Mouse (Mus musculus) T-helper 2 cell (primary cell): ENCODE results near the gene Palld.

Source experiments
- in situ Hi-C: fragments of 300-600 bp; cut with MboI, MseI; formaldehyde crosslinking; loops from one replicate; pipeline ENCODE4 v1.15.1; 2025; ENCODE audit warnings: high pct_unique_total_duplicates

Gene Palld

DNA sequence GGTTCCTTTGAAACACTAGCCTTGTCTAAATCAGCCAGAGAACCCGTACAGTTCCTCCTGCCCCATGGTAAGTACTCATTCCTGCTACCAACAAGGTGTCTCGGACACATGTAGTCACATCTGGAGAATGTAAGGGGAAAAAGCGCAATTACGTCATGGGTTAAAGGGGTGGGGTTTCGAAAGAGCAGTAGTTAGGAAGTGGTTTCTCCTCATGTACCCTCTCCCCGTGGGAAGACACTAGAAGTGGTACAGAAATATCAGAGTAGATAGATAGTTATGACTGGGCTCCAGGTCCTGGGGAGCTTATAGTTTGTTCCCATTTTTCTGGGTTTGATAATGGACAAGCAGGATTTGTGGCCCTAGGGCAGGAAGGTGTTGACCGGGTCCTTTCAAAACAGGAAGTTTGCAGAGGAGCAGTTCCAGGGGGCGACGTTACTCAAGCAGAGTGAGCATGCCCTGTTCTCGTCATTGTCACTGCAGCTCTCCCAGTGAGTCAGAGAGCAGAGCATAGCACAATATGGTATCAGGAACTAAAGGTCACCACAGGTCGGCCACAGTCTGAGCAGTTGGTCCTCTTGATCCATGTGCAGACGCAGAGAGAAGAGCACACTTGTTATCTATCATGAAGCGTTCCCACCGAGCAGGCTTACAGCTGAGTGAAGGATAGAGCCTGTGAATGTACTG is 384.8 kb downstream of the Palld start:
- in situ Hi-C loops: loop anchor here (10.0 kb wide), 1 partner anchor 463 kb away; no protein-coding TSS in a partner anchor

- in situ Hi-C loops: loop anchor here (10.0 kb wide), 1 partner anchor 462 kb away; no protein-coding TSS in a partner anchor
These were observed 385.6 kb downstream of the Palld start for GRCm38 (mm10) chr8:61516745-61517501.

- in situ Hi-C loops: loop anchor here (10.0 kb wide), 1 partner anchor 461 kb away; no protein-coding TSS in a partner anchor
These were observed 386.4 kb downstream of the Palld start for GRCm38 (mm10) chr8:61515931-61516744.

DNA sequence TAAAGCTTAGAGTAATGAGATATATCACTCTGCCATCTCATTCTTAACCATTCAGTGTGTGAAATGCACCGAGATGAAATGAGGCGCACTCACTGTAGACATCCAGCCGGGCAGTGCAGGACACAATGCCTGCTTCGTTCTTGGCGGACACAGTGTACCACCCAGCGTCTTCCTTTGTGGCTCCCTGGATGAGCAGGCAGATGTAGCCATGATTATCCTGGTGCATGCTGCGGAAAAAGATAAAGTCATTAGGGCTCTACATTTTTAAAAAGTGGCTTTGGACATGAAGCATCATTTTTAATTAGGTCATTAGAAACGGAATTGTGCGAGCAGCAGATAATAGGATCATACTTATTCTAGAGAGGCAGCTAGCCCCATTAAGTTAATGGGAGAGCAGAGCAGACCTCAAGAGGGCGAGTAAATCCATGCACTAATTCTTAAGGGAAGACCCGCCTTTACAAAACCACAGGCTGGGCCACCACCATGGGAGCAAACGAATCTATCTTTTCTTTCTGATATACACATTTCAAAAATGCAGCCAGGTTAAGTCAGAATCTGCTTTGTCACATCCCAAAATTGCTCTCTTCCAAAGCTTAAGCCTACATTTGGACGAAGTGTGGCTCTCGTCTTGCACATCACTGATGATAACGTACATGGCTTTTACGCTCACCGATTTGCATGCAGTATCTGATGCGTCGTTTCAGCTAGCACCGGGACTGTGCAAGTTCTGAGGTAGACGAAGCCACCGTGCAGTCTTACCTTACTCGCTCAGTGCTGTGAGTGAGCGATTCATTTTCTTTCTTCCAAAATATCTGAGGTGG is 387.2 kb downstream of the Palld start:
- in situ Hi-C loops: loop anchor here (10.0 kb wide), 1 partner anchor 461 kb away; no protein-coding TSS in a partner anchor

GRCm38 (mm10) chr8:61502277-61502676 is 400.2 kb downstream of the Palld start:
- in situ Hi-C loops: no loop called here

DNA sequence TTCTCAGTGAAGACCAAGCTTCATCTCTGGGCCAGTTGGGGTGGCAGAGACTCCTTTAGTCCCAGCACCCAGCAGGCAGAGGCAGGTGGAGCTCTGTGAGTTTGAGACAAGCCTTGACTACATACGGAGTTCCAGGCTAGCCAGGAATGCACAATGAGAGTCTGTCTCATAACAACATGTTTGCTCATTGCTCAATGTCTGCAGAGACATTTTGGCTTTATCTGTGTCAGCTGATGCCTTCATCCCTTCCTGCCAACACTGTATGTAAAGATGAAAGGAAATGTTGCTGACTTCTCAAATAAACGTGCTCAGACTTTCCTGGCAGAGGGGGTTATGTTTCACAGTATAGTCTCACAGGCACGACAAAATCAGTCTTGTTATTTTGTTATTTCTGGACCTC is 401.6 kb downstream of the Palld start:
- in situ Hi-C loops: no loop called here

DNA sequence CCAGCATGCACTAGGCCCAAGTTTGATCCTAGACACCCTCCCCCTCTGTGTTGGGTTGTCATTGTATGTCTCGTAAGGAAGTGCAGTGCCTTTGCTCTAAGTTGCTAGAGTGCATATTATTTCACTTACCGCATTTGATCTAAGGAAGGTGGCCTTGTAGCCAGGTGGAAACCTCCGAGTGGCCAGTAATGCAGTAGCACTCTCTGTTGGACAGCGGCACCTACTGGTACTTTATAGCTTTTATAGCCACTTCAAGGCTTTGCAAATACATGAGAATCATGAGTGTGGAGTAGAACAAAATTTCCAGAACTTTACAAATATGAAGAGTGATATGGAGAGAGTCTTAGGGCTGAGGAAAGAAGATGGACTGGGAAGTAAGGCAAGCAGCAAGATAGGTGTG is 403.5 kb downstream of the Palld start:
- in situ Hi-C loops: no loop called here

DNA sequence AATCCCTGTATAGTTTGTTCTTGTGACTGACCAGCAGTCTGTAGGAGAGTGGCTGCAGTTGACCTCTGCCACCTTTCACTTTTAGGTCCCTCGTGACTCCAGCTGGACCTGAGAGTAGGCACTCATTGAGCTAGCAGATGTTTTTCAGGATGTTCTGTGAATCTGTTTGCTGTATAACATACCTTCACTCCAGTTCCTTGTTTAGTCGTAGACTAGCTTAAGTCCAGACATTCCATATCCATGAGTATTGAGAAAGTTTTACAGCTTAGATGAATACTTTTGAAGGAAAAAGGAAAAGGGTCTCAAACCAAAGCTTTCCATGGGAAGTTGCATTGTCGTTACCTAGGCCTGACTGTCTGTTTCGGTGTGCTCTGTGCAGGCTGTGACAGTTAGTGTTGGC is 405.4 kb downstream of the Palld start:
- in situ Hi-C loops: no loop called here

DNA sequence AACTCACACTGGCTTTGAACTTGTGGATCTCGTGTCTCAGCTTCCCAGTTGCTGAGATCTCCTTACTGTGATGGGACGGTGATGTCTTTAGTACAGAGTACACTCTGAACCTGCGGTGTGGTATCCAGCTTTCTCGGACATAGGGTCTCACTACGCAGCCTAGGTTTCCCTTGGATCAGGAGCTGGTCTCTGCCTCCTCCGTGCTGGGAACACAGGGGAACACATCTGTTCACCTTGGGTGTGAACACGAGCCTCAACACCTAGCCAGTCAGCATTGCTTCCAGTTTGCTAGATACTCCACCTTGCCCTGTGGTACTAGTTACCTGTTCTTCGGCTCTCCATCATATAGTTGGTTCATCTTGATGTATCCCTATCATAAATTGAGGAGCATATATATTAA is 413.9 kb downstream of the Palld start:
- in situ Hi-C loops: no loop called here

GRCm38 (mm10) chr8:61487597-61488156 is 414.8 kb downstream of the Palld start, which contains the start of gene Cbr4:
Cbr4 (plus strand) TSS chr8:61487734.
- in situ Hi-C loops: no loop called here

- in situ Hi-C loops: no loop called here
These were observed 415.5 kb downstream of the Palld start for GRCm38 (mm10) chr8:61486923-61487529.

GRCm38 (mm10) chr8:61480260-61480967 is 422.1 kb downstream of the Palld start:
- in situ Hi-C loops: no loop called here

- in situ Hi-C loops: no loop called here
These were observed 422.8 kb downstream of the Palld start for GRCm38 (mm10) chr8:61479506-61480214.

DNA sequence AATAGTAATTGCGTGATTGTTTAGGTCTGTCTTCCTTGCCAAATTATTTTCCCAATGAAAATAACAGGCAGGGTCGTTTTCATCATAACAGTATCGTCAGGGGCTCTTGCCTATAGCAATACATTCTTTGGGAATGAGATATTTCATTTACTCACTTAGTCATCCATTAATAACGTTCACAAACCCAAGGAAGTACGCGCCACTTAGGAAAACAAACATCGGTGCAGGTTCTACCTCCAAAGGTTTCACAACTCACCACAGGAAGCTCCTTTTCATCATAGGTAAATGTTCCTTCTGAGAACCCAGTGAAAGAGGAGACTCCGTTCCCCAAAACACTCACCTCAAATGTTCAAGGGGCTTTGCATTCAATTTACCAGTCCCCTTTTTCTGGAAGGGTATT is 423.7 kb downstream of the Palld start:
- in situ Hi-C loops: no loop called here

- in situ Hi-C loops: no loop called here
These were observed 424.3 kb downstream of the Palld start for GRCm38 (mm10) chr8:61478150-61478549.

- in situ Hi-C loops: no loop called here
These were observed 426.3 kb downstream of the Palld start for GRCm38 (mm10) chr8:61476160-61476559.

DNA sequence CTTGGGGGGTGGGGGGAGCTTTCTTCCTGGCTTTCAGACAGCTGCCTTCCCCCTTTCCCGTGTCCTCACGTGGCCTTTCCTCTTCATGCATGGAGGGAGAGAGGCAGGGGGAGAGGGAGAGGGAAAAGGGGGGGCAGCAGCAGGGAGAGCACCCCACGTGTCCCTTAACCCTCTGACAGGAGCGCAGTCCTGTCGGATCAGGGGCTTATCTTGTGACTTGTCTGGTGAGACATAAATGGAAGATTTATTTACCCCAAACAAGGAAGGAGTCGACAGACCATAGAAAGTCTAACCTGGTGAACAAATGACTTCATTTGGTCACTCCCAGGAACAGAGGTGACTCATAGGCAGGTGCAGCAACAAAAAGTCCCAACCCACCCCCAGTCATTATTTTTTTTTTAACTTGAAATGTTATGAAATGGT is 427.2 kb downstream of the Palld start:
- in situ Hi-C loops: no loop called here

GRCm38 (mm10) chr8:61470213-61470612 is 432.3 kb downstream of the Palld start:
- in situ Hi-C loops: no loop called here

GRCm38 (mm10) chr8:61467553-61467815 is 435.0 kb downstream of the Palld start:
- in situ Hi-C loops: no loop called here
